Mouse (Mus musculus): Measurements from ENCODE around the gene Enpp3.
A peak's percentile ranks its signal among the peaks of the same experiment; 100 is the strongest.

Enpp3 gene

GRCm38 (mm10) chr10:24825456-24826081 lies 17.1 kb downstream of the Enpp3 start:
- H3K27me3 ChIP-seq (ENCODE audit: insufficient read depth, low read length): no peaks in the 10 kb centered on the region
- H3K36me3 ChIP-seq (ENCODE audit: insufficient read depth, low read length): peaks cover 81% of the 10 kb centered on the region
- peaks cover 70% of the 10 kb centered on the region for H3K4me1 ChIP-seq (replicated peaks; ENCODE audit: low read depth, low read length)
- H3K9me3 ChIP-seq (ENCODE audit: low read length): no peaks in the 10 kb centered on the region
- no peak overlapping the region for H3K4me3 ChIP-seq (replicated peaks; ENCODE audit: low read length)
- TF ChIP-seq NANOG (IDR thresholded peaks at IDR 0.05; ENCODE audit: borderline replicate concordance, low read length): no peak
- TF ChIP-seq POU5F1 (IDR thresholded peaks at IDR 0.05; ENCODE audit: borderline replicate concordance, low read length): no peak
- TF ChIP-seq CTCF (conservative IDR thresholded peaks at IDR 0.05; ENCODE audit: low read length): no peak

DNA sequence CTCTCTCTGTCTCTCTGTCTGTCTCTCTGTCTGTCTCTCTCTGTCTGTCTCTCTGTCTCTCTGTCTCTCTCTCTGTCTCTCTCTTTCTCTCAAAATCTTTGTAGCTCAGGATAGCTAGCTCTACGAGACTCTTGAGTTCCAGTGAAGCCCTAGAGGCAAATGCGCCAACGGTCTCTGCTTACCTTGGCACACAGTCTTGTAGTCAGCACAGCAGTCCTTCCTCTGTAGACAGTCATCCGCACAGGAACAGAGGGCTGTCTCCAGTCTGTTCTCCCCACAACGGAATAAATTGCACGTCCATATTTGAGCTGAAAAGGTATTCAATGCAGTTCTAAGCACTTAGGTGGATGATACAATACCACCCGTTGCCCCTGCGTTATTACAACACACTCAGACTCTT lies 18.0 kb downstream of the Enpp3 start:
- no peaks in the 10 kb centered on the region for H3K27me3 ChIP-seq (ENCODE audit: insufficient read depth, low read length)
- H3K36me3 ChIP-seq (ENCODE audit: insufficient read depth, low read length): peaks cover 81% of the 10 kb centered on the region
- H3K4me1 ChIP-seq (replicated peaks; ENCODE audit: low read depth, low read length): peaks cover 72% of the 10 kb centered on the region
- H3K4me3 ChIP-seq (replicated peaks; ENCODE audit: low read length): no peak overlapping the region
- TF ChIP-seq NANOG (IDR thresholded peaks at IDR 0.05; ENCODE audit: borderline replicate concordance, low read length): no peak
- no peak for TF ChIP-seq POU5F1 (IDR thresholded peaks at IDR 0.05; ENCODE audit: borderline replicate concordance, low read length)
- TF ChIP-seq CTCF (conservative IDR thresholded peaks at IDR 0.05; ENCODE audit: low read length): no peak
- no peaks in the 10 kb centered on the region for H3K9me3 ChIP-seq (ENCODE audit: low read length)

DNA sequence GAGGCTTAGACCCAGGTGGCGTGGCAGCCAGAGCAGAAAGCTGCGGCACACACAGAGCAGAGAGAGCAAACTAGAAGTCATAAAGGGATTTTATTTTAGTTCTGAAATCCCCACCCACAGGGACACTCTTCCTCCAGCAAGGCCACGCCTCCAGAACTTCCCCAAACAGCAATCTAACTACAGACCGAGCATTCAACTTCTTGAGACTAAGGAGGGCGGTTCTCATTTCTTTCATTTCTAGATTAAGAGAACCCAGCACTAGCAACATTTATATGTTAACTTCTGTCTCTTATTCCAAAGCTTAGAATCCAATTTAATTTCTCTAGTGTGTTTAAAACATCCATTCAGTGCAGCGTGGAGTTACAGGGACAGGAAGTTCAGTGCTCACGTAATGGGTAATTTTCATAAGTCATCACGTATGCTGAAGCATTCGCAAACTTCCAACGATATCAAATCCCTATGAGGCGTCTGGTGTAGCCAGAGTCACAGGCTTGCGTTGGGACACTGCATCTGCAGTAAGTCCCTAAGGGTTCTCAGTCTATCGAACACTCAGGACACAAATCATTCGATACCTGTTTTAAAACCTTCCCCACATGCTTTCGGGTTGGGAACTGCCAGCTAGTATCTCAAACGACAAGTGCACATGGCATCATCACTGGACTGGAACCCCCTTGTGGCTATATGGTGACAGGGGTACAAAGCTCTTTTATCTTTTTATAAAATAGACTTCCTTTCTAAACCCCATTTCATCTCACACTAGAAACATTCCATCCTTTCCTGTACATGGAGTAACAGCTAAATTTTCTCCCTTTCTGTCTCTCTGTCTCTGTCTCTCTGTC lies 18.7 kb downstream of the Enpp3 start:
- TF ChIP-seq POU5F1 (IDR thresholded peaks at IDR 0.05; ENCODE audit: borderline replicate concordance, low read length) (no peak), CTCF (conservative IDR thresholded peaks at IDR 0.05; ENCODE audit: low read length) (no peak), NANOG (IDR thresholded peaks at IDR 0.05; ENCODE audit: borderline replicate concordance, low read length) (no peak)
- no peaks in the 10 kb centered on the region for H3K9me3 ChIP-seq (ENCODE audit: low read length)
- H3K36me3 ChIP-seq (ENCODE audit: insufficient read depth, low read length): peaks cover 81% of the 10 kb centered on the region
- H3K4me1 ChIP-seq (replicated peaks; ENCODE audit: low read depth, low read length): peaks cover 72% of the 10 kb centered on the region
- no peak overlapping the region for H3K4me3 ChIP-seq (replicated peaks; ENCODE audit: low read length)
- no peaks in the 10 kb centered on the region for H3K27me3 ChIP-seq (ENCODE audit: insufficient read depth, low read length)

DNA sequence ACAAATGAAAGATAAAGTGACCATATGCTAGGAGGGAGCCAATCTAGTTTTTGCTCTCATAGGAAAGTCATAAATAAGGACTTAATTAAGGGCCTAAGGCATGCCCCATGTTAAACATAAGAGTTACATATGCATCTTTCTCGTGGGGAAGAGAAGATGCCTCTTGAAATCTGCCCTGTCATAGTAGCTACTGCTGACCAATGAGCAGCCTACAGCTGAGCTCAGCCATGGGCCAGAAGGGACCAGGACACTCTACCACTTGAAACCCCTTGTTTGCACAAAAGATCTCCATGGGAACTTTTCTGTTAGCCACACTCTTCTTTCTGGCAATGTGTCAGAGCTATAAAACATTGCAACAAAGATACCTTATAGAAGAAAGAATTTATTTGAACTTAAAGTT lies 19.4 kb downstream of the Enpp3 start:
- H3K36me3 ChIP-seq (ENCODE audit: insufficient read depth, low read length): peaks cover 78% of the 10 kb centered on the region
- no peaks in the 10 kb centered on the region for H3K9me3 ChIP-seq (ENCODE audit: low read length)
- no peak for TF ChIP-seq POU5F1 (IDR thresholded peaks at IDR 0.05; ENCODE audit: borderline replicate concordance, low read length)
- TF ChIP-seq CTCF (conservative IDR thresholded peaks at IDR 0.05; ENCODE audit: low read length): no peak
- no peak for TF ChIP-seq NANOG (IDR thresholded peaks at IDR 0.05; ENCODE audit: borderline replicate concordance, low read length)
- H3K27me3 ChIP-seq (ENCODE audit: insufficient read depth, low read length): no peaks in the 10 kb centered on the region
- peaks cover 75% of the 10 kb centered on the region for H3K4me1 ChIP-seq (replicated peaks; ENCODE audit: low read depth, low read length)
- H3K4me3 ChIP-seq (replicated peaks; ENCODE audit: low read length): no peak overlapping the region

DNA sequence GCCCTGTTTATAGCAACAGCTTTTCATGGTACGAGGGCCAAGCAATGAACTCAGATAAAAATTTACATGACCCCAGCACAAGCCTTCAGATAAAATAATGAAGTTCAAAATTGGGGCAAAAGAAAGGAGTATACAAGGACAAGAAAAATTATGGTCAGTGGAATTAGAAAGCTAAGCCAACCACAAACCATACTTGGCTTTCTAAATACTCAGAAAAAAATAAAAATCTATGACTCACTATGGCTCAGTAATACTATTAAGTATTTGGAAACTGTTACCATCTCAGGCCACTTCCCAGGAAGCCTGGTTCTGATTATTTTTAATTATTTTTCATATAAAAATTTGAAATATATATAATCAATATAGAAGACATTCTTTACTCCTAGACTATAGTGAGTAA lies 19.8 kb downstream of the Enpp3 start:
- TF ChIP-seq POU5F1 (IDR thresholded peaks at IDR 0.05; ENCODE audit: borderline replicate concordance, low read length) (no peak), NANOG (IDR thresholded peaks at IDR 0.05; ENCODE audit: borderline replicate concordance, low read length) (no peak), CTCF (conservative IDR thresholded peaks at IDR 0.05; ENCODE audit: low read length) (no peak)
- H3K4me1 ChIP-seq (replicated peaks; ENCODE audit: low read depth, low read length): peaks cover 75% of the 10 kb centered on the region
- H3K9me3 ChIP-seq (ENCODE audit: low read length): no peaks in the 10 kb centered on the region
- peaks cover 79% of the 10 kb centered on the region for H3K36me3 ChIP-seq (ENCODE audit: insufficient read depth, low read length)
- no peaks in the 10 kb centered on the region for H3K27me3 ChIP-seq (ENCODE audit: insufficient read depth, low read length)
- no peak overlapping the region for H3K4me3 ChIP-seq (replicated peaks; ENCODE audit: low read length)

DNA sequence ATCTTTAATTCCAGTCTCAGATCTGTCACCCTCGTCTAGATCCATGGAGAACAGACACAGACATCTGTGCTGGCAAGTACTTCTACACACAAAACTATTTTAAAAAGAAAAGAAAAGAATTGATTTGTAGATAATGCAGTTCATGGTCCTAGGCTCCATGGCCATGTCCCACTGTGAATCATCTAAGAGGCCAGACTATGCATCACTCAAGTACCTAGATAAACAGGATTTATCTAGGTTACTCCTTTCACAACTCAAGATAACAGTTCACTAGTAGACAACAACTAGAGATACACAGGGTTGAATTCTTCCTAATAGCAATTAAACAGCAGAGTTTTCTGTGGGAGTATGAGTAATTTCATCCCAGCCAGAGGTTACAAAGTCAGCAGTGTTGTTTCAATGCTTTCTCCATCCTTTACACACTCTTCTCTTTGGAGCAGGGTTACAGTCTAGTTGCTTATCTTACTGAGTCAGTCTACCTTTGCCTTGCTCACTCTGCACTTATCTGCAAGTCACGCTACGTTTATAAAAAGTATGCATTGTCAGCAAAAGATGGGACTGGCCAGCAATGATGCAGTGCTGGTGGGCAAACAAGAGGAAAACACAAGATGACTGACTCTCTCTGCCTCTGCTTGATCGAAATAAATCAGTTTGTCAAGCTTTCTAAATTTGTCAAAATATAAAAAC lies 20.5 kb downstream of the Enpp3 start:
- TF ChIP-seq NANOG (IDR thresholded peaks at IDR 0.05; ENCODE audit: borderline replicate concordance, low read length) (no peak), POU5F1 (IDR thresholded peaks at IDR 0.05; ENCODE audit: borderline replicate concordance, low read length) (no peak), CTCF (conservative IDR thresholded peaks at IDR 0.05; ENCODE audit: low read length) (no peak)
- peaks cover 75% of the 10 kb centered on the region for H3K4me1 ChIP-seq (replicated peaks; ENCODE audit: low read depth, low read length)
- H3K9me3 ChIP-seq (ENCODE audit: low read length): no peaks in the 10 kb centered on the region
- peaks cover 86% of the 10 kb centered on the region for H3K36me3 ChIP-seq (ENCODE audit: insufficient read depth, low read length)
- H3K4me3 ChIP-seq (replicated peaks; ENCODE audit: low read length): no peak overlapping the region
- no peaks in the 10 kb centered on the region for H3K27me3 ChIP-seq (ENCODE audit: insufficient read depth, low read length)

DNA sequence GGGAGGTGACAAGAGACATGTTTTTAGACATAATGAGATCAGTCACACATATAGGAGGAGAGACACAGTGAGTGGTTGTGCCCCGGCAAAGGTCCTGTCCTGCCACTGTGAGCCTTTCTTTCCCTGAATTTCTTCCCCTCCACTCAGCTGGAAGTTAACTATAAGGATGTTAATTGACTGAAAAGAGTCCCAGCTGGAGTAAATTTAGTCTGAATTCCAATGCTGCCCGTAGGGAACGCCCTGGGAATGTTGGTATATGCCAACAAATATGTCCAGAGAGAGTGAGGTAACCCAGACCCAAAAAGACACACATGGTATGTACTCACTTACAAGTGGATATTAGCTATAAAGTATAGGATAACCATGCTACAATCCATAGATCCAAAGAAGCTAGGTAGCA lies 23.1 kb downstream of the Enpp3 start:
- H3K4me1 ChIP-seq (replicated peaks; ENCODE audit: low read depth, low read length): peaks cover 76% of the 10 kb centered on the region
- H3K36me3 ChIP-seq (ENCODE audit: insufficient read depth, low read length): peaks cover 93% of the 10 kb centered on the region
- TF ChIP-seq CTCF (conservative IDR thresholded peaks at IDR 0.05; ENCODE audit: low read length): no peak
- no peak for TF ChIP-seq POU5F1 (IDR thresholded peaks at IDR 0.05; ENCODE audit: borderline replicate concordance, low read length)
- TF ChIP-seq NANOG (IDR thresholded peaks at IDR 0.05; ENCODE audit: borderline replicate concordance, low read length): no peak
- H3K4me3 ChIP-seq (replicated peaks; ENCODE audit: low read length): 0 out of 2 replicates have a peak overlapping the region, but pooled peaks have one; percentile 14
- no peaks in the 10 kb centered on the region for H3K27me3 ChIP-seq (ENCODE audit: insufficient read depth, low read length)
- no peaks in the 10 kb centered on the region for H3K9me3 ChIP-seq (ENCODE audit: low read length)

GRCm38 (mm10) chr10:24810639-24811038 lies 32.0 kb downstream of the Enpp3 start:
- Histone ChIP-seq H3K4me1 (replicated peaks; ENCODE audit: low read depth, low read length) (peaks cover 85% of the 10 kb centered on the region), H3K36me3 (ENCODE audit: insufficient read depth, low read length) (peaks cover 90% of the 10 kb centered on the region), H3K4me3 (replicated peaks; ENCODE audit: low read length) (peak overlapping the region; percentile 30; the same call in 1 of the 2 replicates), H3K9me3 (ENCODE audit: low read length) (no peaks in the 10 kb centered on the region), H3K27me3 (ENCODE audit: insufficient read depth, low read length) (no peaks in the 10 kb centered on the region)
- TF ChIP-seq CTCF (conservative IDR thresholded peaks at IDR 0.05; ENCODE audit: low read length) (no peak), POU5F1 (IDR thresholded peaks at IDR 0.05; ENCODE audit: borderline replicate concordance, low read length) (no peak), NANOG (IDR thresholded peaks at IDR 0.05; ENCODE audit: borderline replicate concordance, low read length) (no peak)
